Mouse (Mus musculus) c-Kit-positive CD71-negative TER-119-negative erythroid progenitor cells, embryonic 14.5 days (primary cell): ENCODE measurements around the gene Hcfc1r1.

Experiments used
- DNase-seq: peaks from one replicate; pipeline ENCODE4 v3.0.0-alpha.2; 2013; ENCODE audit warnings: low read depth

Hcfc1r1 gene

GRCm38 (mm10) chr17:23721886-23722285 lies 48.5 kb downstream of the Hcfc1r1 start:
- no peak for DNase-seq

DNA sequence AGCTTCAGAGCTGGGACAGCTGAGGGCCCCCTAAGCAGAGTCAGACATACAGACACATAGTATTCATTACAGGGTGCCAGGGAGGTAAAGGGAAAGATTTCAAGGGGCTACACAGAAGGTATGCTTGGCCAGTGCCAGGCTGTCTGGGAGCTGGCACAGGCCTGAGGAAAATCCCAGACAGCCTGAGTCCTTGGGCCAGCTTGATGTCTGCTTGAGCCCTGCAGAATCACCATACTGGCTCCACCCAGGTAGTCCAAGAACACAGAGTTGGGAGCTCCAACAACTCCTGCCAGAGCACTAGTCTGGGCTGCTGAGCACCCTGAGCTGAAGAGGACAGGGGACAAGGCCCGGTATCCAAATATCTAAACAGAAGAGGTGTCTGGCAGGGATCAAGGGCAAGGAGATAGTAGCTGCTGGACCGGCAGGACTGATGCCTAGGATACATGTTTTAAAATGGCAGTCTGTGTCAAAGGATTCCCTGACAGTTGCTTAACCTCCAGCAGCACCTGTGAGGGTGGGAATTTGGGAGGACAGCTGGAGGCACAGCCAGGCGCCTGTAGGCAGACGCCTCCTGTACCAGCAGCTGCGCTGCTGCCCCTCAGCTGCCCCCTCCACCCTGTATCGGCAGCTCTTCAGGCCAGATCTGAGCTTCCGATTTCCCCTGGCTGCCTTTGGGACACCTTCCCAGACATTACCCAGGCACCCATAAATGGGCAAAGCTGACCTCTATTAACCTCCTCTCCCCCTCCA lies 49.2 kb downstream of the Hcfc1r1 start, which contains the start of gene 1520401A03Rik:
Gene 1520401A03Rik, minus strand, starts transcription at position 408 of the 750 bp plus-strand sequence.
- DNase-seq = no peak
